8 mouse cellular contexts compared by ENCODE assay signal in the genomic region with DNA sequence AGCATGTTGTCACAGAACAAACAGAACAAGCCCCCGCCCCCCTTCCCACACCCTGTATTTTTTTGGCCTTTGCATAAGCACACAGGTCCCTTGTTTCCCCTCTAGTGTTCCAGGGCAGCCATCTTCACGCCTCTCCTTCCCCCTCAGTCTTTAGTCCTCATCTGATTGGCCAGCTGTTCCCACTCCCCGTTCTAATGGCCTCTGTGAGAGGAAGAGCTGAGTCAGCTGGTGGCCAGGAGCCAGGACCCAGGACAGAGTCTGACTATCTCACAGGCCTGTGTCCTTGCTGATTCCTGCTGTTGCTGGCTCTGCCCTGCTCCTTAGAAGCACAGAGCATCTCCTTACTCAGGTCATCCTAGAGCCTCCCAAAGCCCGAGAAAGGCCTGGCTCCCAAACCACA. TPM values are rescaled to one million over a fixed set of nuclear protein-coding genes. Genes with fewer than 3 reads are reported as not detected.
DNase-seq lines count a peak whose midpoint lies in the region; ATAC-seq and TF ChIP-seq lines count a peak whose summit lies in the region.

No protein-coding gene starts in this region.

- no peak overlapping the region for H3K4me3 ChIP-seq in heart, embryonic 12.5 days
- no peak overlapping the region for H3K4me3 ChIP-seq in midbrain, postnatal 0 days (ENCODE audit: low read depth, low read length)

- peak; percentile 76 for ATAC-seq in heart, embryonic 12.5 days (ENCODE audit: insufficient number of reproducible peaks, low FRiP score)
- peak; percentile 58; the same call in 1 of the 2 replicates for ATAC-seq in midbrain, postnatal 0 days (ENCODE audit: low FRiP score)
- no peak for ATAC-seq in CD4-positive, CD25-positive, alpha-beta regulatory T cell, adult 4 months

- H3K36me3 ChIP-seq in heart, embryonic 12.5 days = no peaks in the 10 kb centered on the region
- no peaks in the 10 kb centered on the region for H3K36me3 ChIP-seq in midbrain, postnatal 0 days (ENCODE audit: insufficient read depth, low read length)

- H3K9ac ChIP-seq in heart, embryonic 12.5 days = no peak overlapping the region
- no peak overlapping the region for H3K9ac ChIP-seq in midbrain, postnatal 0 days (replicated peaks; ENCODE audit: low read length, poor library complexity, severe bottlenecking)

- DNase-seq in left cerebral cortex, postnatal 14 days (ENCODE audit: low spot score in 2 of 2) = peak; percentile 36 to 49
- DNase-seq in left cerebral cortex, adult 9 months (ENCODE audit: low spot score in 2 of 2) = no peak
- DNase-seq in adrenal gland, adult 2 months = peak; percentile 91
- DNase-seq in kidney, postnatal 10 days = peak; percentile 88
- peak; percentile 73 for DNase-seq in midbrain, postnatal 0 days (ENCODE audit: low spot score)
- no peak for DNase-seq in cerebellum, adult 9-11 months

- H3K27me3 ChIP-seq in heart, embryonic 12.5 days (replicated peaks) = no peaks in the 10 kb centered on the region
- H3K27me3 ChIP-seq in midbrain, postnatal 0 days (ENCODE audit: insufficient read depth, low read length) = no peaks in the 10 kb centered on the region

- no peak overlapping the region for H3K27ac ChIP-seq in heart, embryonic 12.5 days (ENCODE audit: poor library complexity, severe bottlenecking)
- H3K27ac ChIP-seq in midbrain, postnatal 0 days (ENCODE audit: low read depth, low read length) = no peak overlapping the region

- WGBS in heart, embryonic 12.5 days = 53% methylated on average over 4 of the region's 4 CpGs
- WGBS in midbrain, postnatal 0 days = 69% methylated on average over 4 of the region's 4 CpGs

- TF ChIP-seq CTCF in midbrain, postnatal 0 days (IDR thresholded peaks at IDR 0.05) = no peak

- intact Hi-C loops in left cerebral cortex, postnatal 14 days (cut with DNase I) = no loop called here

- H3K9me3 ChIP-seq in heart, embryonic 12.5 days (replicated peaks) = no peaks in the 10 kb centered on the region
- H3K9me3 ChIP-seq in midbrain, postnatal 0 days (ENCODE audit: low read length) = no peaks in the 10 kb centered on the region

- peaks cover 28% of the 10 kb centered on the region for H3K4me1 ChIP-seq in heart, embryonic 12.5 days (replicated peaks)
- no peaks in the 10 kb centered on the region for H3K4me1 ChIP-seq in midbrain, postnatal 0 days (ENCODE audit: insufficient read depth, low read length)

- H3K4me2 ChIP-seq in heart, embryonic 12.5 days = no peak overlapping the region
- no peak overlapping the region for H3K4me2 ChIP-seq in midbrain, postnatal 0 days (ENCODE audit: low read depth, low read length, poor library complexity, severe bottlenecking)

RNA-seq across cellular contexts. Expression of a gene that starts 13.3 kb away (rescaled TPM):
- 100 to 1,000 TPM; 107 to 142 TPM for total RNA-seq in left cerebral cortex, postnatal 14 days (2021)
- 10 to 100 TPM; 34.0 to 44.3 TPM for total RNA-seq in adrenal gland, adult 2 months (2021)
- polyA plus RNA-seq in adrenal gland, adult 2 months (2012; rRNA removed) = 17.5 and 19.9 TPM in 2 replicates
- polyA plus RNA-seq in heart, embryonic 12.5 days (2016; fragmentation: Nextera tagmentation; extraction: Ambion mirVana) = 37.4 and 39.5 TPM in 2 replicates
- total RNA-seq in midbrain, postnatal 0 days (2014; rRNA removed) = 76.4 and 83.4 TPM in 2 replicates
- polyA plus RNA-seq in midbrain, postnatal 0 days (2015; fragmentation: Nextera tagmentation; extraction: Ambion mirVana) = 19.0 and 25.0 TPM in 2 replicates
- 10 to 100 TPM in 1 of 2 experiments, 1 to 10 TPM in 1; 9.9 to 11.8 TPM for polyA plus RNA-seq in CD4-positive, CD25-positive, alpha-beta regulatory T cell, adult 4 months (2017; shearing (Covaris generic))

RNA-seq across cellular contexts. Expression of a gene that starts 39.4 kb away (rescaled TPM):
- total RNA-seq in left cerebral cortex, postnatal 14 days (2021) = 10 to 100 TPM; 14.8 to 15.0 TPM
- 10 to 100 TPM in 1 of 2 experiments, 1 to 10 TPM in 1; 9.1 to 11.2 TPM for total RNA-seq in adrenal gland, adult 2 months (2021)
- polyA plus RNA-seq in adrenal gland, adult 2 months (2012; rRNA removed) = 19.2 and 24.0 TPM in 2 replicates
- polyA plus RNA-seq in heart, embryonic 12.5 days (2016; fragmentation: Nextera tagmentation; extraction: Ambion mirVana) = 6.1 and 6.5 TPM in 2 replicates
- 31.2 and 32.6 TPM in 2 replicates for total RNA-seq in midbrain, postnatal 0 days (2014; rRNA removed)
- polyA plus RNA-seq in midbrain, postnatal 0 days (2015; fragmentation: Nextera tagmentation; extraction: Ambion mirVana) = 12.7 and 13.6 TPM in 2 replicates
- polyA plus RNA-seq in CD4-positive, CD25-positive, alpha-beta regulatory T cell, adult 4 months (2017; shearing (Covaris generic)) = 1 to 10 TPM; 2.3 to 4.3 TPM

Comparison
In these comparisons a context has a peak if more than half of its experiments do, and no peak if none do; other contexts are left out.
1. DNase-seq: peak in left cerebral cortex, postnatal 14 days (2 of 2), adrenal gland, adult 2 months (single experiment), kidney, postnatal 10 days (single experiment) and midbrain, postnatal 0 days (single experiment); none in left cerebral cortex, adult 9 months (0 of 2) and cerebellum, adult 9-11 months (single experiment).